Mouse (Mus musculus): ENCODE data around the gene Fxn.

Fxn gene

DNA sequence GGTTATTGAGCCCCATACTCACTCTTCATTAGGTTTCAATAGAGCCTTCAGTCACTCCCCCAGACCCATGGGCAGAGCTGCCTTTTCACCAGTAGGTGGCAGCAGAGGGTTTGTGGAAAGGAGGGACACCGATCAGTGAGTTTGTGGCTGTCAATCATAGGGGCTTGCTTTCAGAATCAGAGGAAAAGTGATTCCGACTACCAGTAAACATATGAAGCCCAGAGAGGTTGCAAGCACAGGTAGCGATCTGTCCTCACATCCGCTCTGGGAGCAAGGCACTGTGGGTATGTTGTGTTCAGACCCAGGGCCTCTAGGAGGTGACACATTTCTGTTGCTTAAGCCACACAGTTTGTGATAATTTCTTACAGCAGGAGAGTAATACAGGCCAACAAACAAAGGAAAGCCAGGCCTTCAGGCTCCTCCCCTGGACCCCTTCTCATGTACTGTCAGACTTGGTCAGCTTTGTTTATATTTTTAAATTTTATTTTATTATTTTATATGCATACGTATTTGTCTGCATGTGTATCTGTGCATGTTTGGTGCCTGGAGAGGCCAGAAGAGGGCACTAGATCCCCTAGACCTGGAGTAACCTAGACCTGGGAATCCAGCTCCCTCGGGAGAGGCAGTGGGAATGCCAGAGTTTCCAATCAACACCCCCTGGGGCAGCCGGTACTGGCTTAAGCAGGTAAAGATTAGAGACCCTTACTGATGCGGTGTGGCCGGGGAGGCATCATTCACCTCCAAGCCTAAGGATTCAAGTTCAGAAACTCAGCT is 20.8 kb upstream of the Fxn start:
- peak; percentile 80 to 85 for DNase-seq

DNA sequence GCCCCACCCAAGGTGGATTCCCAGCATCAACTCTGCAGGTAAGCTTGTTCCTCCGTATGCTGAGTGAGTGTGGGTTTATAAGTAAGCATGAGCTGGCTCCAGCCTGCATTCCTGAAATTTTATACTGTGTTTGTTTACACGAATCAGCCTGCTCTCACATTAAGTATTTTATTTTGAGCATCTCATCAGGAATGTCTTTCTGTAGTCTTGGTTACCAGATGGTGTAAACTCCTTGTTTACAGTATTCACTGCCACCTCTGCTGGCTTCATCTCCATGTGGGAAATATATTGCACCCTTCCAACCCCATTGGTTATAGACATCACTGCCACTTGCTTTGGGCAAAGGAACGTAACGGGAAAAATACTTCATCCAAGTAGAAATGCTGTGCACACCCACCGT is 13.1 kb upstream of the Fxn start:
- no peak for DNase-seq

DNA sequence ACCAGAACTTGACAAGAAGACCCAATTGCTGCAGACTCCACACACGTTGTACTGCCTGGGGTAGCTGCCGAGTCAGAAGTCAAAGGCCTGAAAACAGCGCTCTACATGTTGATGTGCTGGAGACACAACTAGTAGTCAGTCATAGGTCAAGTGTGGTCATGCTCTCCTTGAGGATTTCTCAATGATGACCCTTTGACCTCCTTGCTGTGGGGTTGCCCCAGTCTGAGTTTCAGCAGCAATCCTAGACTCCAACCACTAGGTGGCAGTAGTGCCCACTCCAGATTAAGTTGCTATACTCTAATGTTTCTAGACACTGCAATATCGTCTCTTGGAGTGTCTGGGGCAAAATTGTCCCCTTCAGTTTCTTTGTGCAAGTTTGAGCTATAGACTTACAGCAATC is 3.8 kb upstream of the Fxn start:
- DNase-seq, result peak; percentile 42 to 59

DNA sequence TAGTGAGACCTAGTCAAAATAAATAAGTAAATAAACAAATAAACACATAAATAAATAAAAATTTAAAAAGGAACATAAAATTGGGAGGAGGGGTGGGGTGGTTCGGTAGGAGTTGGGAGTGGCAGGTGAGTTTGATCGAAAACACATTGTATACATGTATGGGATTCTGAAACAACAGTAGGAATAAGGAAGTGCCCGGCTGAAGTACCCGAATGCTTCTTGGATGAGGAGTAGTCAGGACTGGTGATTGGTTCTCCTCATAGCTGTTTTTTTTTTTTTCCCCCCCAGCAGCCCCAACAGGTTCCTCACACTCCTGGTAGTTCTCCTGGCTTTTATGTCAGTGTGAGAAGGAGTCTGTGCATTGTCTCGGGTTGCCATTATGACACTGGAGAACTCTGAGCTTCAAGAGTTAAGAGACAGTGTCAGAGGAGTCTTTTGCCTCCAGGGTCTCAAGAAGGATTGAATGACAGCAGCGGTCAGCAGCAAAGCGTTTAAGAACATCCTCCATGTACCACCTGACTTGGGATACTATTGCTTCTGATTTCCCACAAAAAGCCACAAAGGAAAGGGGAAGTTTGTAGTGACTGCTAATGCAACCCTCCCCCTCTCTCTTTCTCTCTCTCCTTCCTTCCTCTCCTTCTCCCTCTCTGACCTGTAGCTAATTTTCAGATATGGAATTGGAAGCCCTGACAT is 1.0 kb upstream of the Fxn start:
- DNase-seq, result no peak

DNA sequence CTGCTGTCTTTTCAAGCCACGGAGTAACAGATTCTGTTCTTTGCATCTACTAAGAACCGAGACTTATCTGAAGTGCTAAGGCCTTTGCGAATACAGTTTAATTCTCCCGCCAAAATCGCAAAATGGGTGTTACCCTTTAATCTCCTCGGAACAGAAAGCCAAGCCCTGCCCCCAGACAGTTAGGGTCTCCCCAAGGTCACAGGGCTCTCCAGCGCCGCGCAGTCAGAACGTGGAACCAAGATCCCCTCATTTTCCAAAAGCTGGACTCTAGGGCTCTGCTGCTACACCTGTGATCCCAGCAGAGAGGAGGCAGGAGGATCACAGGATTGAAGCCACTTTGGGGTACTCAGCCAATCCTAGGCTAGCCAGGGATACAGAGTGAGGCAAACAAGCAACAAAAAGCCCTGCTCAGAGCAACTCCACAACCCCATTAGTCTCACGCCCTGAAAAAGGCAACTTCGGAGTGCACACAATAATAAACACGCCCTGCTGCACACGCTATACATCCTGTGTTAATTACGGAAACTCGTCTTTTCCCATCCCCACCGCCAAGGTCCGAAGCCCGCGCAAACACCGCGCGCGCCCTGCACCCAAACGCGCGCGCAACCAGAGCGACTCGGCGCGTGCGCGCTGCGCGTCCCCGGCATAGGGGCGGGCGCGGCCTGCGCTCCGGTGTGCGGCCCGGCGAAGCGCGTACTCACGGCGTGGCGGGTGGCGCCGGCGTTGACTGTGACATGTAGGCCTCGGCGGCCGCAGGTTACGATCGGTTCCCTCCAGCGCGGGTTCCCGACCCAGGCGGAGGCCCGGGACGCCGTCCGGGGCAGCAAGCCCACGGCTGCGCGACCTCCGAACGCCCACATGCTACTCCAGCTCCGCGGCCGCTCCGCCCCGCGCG is 452 bp downstream of the Fxn start:
- DNase-seq, result peak; percentile 86 to 92

DNA sequence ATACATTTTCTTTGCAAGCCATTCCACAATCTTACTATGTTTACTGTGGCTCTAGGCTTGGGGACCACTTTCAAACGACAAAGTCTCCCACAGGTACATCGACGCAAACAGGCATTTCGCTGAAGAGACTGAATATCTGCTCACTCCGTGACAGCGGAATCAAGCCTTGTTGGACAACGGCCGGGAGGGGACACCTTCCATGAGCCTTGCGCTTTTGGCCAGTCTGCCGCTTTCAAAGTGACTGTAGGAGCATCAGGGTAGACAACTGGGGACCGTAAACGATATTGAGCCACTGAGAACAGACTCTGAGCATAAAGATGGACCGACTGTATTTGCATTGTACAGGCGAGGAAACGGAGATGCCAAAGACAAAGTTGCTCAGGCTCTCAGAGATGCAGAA is 1.5 kb downstream of the Fxn start:
- DNase-seq, result peak in 1 of 2 experiments; percentile 17

DNA sequence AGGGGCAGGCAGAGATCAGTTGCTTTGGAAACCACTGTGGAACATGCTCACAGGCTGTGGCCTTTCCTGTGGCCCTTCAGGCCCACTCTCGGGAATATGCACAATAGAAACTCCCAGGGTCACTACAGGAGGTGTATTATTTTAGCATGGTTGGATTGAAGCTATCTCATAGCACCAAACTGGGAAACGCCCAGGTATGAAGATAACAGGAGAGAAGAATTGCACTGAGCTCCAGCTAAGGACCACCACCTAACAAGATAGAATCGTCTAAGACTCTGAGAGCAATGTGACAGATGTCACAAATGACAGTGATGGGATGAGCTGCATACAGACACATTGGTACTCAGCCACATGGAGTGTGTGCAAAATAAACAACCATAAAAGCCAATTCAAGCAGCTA is 6.1 kb downstream of the Fxn start:
- DNase-seq, result no peak

DNA sequence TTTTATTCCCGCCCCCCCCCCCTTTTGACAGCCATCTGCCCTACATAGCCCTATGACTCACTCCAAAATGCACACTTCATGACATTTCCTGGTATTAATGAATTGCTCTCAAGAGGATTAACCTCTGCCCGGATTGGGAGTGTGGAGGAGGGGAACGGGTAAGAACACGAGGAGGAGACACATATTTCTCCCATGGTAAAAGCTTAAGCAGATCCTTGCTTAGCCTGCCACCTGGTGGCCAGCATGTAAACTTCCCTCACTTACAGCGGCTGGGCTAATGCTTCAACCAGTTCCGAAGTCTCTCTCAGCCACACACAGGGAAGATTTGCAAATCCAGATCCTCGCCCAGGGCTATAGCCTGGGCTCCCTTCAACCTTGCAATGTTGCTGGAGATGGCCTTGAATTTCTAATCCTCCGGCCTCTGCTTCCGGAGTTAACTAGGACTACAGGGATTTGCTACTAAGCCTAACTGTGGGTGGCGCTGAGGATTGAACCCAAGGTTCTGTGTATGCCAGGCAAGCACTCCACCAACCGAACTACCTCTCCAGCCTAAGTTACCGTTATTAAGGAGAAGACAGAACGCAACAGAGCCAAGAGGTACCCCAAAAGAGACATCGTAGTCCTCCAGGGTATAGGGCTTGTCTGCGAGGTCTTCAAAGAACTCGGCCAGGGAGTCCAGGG is 8.5 kb downstream of the Fxn start:
- DNase-seq, result peak; percentile 91 to 92

DNA sequence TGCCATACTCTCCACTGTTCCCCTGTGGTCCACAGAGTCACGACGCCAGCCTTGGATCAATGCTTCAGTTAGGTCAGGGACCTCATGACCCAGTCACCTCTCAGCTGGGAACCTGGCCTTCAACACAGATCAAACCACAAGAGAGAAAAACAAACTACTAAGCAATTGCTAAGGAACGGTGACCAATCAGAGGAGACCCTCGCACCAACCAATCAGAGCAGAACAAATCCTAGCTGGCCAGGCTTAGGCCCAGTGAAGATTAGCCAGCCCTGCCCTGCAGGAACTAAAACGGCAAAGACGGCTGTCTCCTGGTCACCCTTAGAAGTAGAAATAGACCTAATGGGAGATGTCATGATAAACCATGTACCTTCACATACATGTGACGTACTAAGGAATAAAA is 9.1 kb downstream of the Fxn start:
- DNase-seq, result peak; percentile 39 to 70

DNA sequence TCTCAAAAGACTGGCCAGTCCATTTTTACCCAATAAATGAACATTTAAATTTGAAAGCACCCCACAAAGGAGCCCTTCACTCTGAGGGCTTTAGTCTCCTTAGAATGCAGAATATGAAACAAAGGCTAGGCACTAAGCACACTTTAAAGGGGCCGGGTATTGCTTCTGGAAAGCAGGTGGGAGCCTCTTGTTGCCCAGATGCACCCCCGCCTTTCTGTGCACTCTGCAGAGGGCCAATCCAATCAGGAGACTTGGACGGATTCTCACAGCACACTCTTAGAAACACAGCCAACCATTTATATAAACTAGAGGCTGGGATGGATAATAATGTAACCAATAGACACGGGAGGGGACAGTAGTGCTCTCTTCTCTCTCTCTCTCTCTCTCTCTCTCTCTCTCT is 11.9 kb downstream of the Fxn start:
- no peak for DNase-seq

DNA sequence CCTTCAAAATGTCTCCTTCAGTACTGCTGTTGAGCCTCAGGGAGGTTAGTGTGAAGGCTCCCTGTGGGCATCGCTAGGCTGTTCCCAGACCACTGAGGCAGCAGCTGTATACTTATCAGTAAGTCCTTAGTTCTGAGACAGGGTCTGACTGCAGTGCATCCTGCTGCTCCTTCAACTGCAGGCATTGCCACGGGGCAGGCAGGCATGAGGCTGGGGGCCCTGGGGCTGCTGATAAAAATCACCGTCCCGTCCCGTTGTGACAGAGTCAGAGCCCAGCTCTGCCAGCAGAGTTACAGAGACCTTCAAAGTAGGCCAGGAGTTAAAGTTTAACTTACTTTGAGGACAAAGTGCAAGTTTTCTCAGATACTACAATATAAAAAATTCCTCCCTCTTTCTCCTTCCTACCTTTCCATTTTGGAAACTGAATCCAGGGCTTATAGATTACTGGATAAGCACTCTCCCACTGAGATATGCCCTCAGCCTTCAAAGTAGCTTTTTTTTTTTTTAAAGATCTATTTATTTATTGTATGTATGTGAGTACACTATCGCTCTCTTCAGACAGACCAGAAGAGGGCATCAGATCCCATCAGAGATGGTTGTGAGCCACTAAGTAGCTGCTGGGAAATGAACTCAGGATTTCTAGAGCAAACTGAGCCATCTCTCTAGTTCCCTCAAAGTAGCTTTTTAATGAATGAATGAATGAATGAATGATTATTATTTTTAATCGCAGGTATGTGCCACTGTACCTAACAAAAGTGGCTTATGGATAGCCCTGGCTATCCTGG is 14.2 kb downstream of the Fxn start:
- peak; percentile 53 to 68 for DNase-seq

DNA sequence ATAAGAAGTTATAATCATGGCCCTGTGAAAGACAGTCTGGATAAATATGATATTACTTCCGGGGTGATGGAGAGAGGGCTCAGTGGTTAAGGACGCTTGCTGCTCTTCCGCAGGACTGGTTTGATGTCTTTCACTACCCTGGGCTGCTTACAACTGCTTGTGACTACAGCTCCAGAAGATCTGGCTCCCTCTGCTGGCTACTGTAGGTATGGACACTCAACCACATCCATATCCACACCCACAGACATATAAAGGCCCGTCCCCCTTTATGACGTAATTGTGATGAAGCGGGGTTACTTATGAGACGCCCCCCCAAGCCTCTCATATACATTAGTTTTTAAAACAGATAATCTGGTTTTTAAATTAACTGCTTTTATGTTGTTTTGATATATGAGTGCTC is 15.4 kb downstream of the Fxn start:
- DNase-seq, result peak; percentile 90 to 93

DNA sequence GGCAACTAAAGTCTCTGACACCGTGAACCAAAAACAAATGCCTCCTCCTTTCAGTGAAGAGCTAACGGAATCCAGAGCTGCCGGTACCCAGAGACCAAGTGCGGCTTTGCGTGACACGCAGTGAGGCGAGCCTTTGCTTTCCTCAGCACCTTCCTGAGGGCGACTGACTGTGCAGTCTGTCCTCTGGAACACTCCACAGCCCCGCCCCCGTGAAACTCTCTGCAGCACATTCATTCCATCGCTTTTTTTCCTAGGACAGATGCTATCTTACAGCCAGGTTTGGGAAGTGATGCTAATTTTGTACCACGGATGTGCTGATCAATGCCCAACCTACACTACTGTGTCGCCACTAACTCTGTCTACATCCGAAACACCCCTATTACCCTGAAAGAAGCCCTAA is 17.7 kb downstream of the Fxn start:
- DNase-seq, result peak; percentile 35 to 56

DNA sequence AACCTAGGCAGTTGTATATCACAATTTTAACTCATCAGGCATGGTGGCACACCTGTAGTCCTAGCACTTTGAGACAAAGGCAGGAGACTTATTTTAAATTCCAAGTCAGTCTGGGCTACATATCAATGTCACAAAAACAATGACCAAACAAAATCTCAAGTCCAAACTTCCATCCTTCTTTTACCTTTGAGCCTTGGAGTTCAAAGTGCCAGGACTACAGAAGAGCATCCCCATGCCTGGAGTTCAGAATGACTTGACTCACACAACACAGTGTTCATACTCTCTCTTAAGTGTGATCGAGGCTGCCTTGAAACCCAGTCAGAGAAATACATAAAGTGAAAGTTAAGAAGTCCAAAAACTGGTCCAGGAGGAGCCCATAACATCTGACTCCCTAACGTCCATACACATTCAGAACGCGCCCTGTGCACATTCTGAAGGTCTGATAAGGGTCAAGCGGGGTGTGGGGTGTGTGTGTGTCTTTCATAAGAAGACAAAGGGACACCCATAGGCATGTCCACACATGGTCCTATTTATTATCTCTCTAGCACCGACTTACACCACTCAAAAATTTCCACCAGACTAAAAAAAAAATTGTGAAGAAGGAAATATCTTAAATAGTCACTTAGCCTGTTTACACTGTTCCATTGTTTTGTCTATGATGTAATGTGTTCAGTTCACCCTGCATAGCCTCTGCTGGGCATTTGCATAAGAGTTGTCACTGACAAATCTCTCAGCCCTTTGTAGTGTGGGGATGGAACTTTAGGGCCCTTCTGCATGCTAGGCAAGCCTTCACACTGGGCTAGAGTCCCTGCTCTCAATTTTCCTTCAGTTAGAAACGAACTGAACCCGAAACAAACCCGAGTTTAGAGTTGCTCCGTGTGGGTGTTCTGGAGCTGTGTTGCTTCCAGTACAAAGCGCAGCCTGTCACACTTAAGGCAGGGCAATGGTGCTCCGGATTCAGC is 20.7 kb downstream of the Fxn start:
- no peak for DNase-seq

DNA sequence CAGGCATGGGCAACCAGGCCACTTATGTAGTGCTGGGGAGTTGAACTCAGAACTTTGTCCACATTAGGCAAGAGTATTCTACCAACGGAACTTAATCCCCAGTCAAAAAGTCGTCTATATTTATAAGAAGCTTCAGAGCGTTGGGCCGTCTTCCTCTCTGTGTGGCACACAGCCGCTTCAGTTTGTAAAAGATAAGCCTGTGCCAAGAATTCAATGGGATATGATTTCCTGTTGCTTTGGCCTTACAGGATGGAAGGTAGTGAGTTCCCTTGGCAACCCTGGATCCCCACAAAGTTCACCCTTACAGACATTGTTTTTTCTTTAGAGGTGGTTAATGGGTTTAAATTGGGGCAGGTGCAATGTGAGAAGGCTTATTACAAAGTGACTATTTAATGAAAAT is 22.0 kb downstream of the Fxn start:
- DNase-seq, result no peak

DNA sequence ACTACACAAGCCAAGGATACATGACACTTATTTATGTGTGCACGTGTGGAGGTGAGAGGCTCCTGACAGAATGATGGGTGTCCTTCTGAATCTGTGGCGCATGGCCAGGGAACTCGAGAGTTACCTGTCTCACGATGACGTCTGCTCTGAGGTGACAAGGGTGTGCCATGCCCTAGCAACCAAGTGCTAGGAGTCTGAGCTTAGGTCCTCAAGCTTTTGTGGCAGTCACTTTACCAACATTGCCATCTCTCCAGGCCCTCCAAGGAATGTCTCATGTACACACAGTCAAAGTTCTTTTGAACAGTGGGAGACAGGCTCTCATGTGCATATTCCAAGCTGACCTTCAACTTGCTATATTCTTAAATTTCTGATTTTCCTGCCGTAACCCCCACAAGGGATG is 22.4 kb downstream of the Fxn start:
- DNase-seq, result no peak

DNA sequence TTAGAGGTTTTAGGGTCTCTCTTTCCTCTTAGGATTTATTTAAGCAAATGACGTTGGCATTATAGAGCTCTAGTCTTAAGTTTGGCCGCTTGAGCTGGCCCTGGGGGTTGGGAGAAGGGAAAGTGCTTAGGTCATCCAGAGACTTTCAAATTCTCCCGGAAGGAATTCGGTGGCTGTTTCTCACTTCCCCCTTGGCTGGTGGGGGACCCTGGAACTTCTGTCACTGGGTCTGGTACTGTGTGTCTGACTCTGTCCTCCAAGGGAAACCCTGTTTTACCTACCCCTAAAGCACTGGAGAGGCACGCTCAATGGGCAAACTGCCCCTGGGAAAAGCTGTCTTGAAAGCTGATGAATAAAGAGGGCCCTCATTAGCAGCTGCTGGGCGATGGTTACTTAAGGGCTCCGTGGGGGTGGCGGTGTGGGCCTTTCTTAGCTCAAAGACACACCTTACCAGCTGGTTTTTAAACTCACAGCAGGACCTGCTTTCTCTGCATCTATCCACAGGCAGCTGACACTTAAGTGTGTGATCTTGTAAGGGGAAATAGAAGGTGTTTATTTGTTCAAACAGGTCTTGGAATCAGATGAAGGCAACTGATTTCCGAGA is 26.6 kb downstream of the Fxn start:
- no peak for DNase-seq

DNA sequence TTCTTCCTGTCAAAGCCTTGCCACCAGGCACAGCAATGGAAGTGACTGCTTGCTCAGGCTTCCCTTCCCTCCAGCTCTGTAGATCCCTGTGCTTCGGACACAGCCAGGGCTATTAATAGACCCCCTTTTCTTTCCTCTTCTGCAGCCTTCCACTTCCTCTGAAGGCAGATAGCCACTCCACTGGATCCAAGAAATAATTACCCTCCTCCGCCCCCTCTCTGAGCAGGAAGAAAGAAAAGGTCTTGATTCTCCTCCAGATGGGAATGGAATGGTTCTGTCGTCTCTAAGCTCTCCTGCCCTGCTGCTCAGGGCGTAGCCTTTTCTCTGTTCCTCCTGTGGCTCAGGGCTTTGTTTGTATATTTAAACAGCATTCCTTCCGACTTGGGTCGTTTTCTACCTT is 28.5 kb downstream of the Fxn start:
- DNase-seq, result peak; percentile 25 to 53

DNA sequence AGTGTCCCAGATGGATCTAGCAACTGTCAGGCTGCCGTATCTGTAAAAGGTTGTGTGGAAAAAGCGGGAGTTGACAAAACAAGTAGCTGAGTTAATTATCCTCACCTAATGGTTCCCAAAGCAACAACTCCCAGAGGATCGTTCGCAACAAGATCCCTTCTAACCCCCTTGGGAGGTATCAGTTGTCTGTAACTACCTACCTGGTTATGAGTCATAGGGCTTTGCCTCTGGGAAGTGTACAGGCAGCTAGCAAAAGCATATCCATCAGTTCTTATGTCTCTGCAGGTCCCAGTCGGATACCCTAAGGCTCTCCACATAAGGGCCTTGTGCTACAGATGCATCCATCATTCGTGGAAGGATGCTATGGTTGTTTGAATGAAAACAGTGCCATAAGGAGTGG is 37.1 kb downstream of the Fxn start:
- no peak for DNase-seq

DNA sequence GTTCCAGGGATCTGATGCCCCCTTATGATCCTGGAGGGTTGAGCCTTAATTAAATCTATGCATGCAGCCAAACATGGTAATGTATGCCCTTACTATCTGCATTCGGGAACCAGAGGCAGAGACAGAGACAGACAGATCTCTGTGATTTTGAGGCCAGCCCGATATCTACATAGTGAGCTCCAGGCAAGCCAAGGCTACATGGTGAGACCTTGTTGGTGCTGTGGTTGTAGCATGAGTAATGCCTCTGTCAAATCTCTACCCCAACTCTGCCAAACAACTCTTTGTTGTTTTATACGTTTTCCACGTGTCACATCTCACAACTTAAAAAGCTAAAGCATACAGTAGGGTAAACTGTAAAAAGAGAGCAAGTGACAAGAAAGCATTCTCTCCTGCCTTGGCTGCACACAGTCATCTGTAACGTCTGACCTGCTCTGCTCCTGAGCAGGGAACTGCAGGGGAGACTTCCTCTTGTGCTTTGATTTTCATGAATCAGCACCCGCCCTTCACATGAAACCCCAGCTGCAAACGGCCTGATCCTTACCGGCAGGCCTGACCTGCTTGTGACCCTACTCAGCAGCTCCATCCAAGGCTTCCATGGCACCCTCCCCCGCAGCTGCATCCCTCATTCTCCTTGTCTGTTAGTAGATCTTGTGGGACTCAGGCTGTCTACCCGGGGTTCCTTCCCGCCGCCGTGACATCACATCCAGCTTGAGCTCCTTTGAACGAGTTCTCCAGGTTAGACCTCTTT is 38.4 kb downstream of the Fxn start:
- DNase-seq, result peak; percentile 64 to 77
